Mouse (Mus musculus): ENCODE data around the gene Zfp697. TPM values are rescaled to one million over a fixed set of nuclear protein-coding genes. Genes with fewer than 3 reads are reported as not detected.

Gene Zfp697
- polyA plus RNA-seq, 1 experiment = not detected

GRCm38 (mm10) chr3:98343235-98343634 is 39.0 kb upstream of the Zfp697 start:
- no peak for TF ChIP-seq GATA1 (IDR thresholded peaks at IDR 0.05; ENCODE audit: borderline replicate concordance, low read length)
- TF ChIP-seq FLI1 (IDR thresholded peaks at IDR 0.05; ENCODE audit: low read length) = no peak
- H3K27me3 ChIP-seq (replicated peaks) = peaks cover 17% of the 10 kb centered on the region
- H3K4me1 ChIP-seq = peaks cover 24% of the 10 kb centered on the region
- no peak overlapping the region for H3K4me3 ChIP-seq (replicated peaks)
- H3K36me3 ChIP-seq (replicated peaks; ENCODE audit: low read length) = no peaks in the 10 kb centered on the region
- 0 out of 2 replicates have a peak, but pooled peaks cover 8% of the 10 kb centered on the region for H3K9me3 ChIP-seq

GRCm38 (mm10) chr3:98348106-98348505 is 34.2 kb upstream of the Zfp697 start:
- H3K4me3 ChIP-seq (replicated peaks) = peak overlapping the region; percentile 73
- TF ChIP-seq GATA1 (IDR thresholded peaks at IDR 0.05; ENCODE audit: borderline replicate concordance, low read length) (no peak), FLI1 (IDR thresholded peaks at IDR 0.05; ENCODE audit: low read length) (no peak)
- H3K4me1 ChIP-seq = peaks cover 13% of the 10 kb centered on the region
- H3K27me3 ChIP-seq (replicated peaks) = peaks cover 23% of the 10 kb centered on the region
- H3K9me3 ChIP-seq = 0 out of 2 replicates have a peak, but pooled peaks cover 8% of the 10 kb centered on the region
- no peaks in the 10 kb centered on the region for H3K36me3 ChIP-seq (replicated peaks; ENCODE audit: low read length)

- TF ChIP-seq FLI1 (IDR thresholded peaks at IDR 0.05; ENCODE audit: low read length) (no peak), GATA1 (IDR thresholded peaks at IDR 0.05; ENCODE audit: borderline replicate concordance, low read length) (no peak)
- 0 out of 2 replicates have a peak, but pooled peaks cover 8% of the 10 kb centered on the region for H3K9me3 ChIP-seq
- H3K4me1 ChIP-seq = peaks cover 13% of the 10 kb centered on the region
- H3K27me3 ChIP-seq (replicated peaks) = peaks cover 27% of the 10 kb centered on the region
- H3K36me3 ChIP-seq (replicated peaks; ENCODE audit: low read length) = no peaks in the 10 kb centered on the region
- H3K4me3 ChIP-seq (replicated peaks) = peak overlapping the region; percentile 73
Measured at GRCm38 (mm10) chr3:98348705-98349104, 33.6 kb upstream of the Zfp697 start.

GRCm38 (mm10) chr3:98353892-98354291 is 28.4 kb upstream of the Zfp697 start:
- Histone ChIP-seq H3K27me3 (replicated peaks) (peaks cover 22% of the 10 kb centered on the region), H3K4me3 (replicated peaks) (no peak overlapping the region), H3K36me3 (replicated peaks; ENCODE audit: low read length) (no peaks in the 10 kb centered on the region), H3K4me1 (peaks cover 22% of the 10 kb centered on the region), H3K9me3 (no peaks in the 10 kb centered on the region)
- TF ChIP-seq GATA1 (IDR thresholded peaks at IDR 0.05; ENCODE audit: borderline replicate concordance, low read length) = no peak
- no peak for TF ChIP-seq FLI1 (IDR thresholded peaks at IDR 0.05; ENCODE audit: low read length)

- TF ChIP-seq GATA1 (IDR thresholded peaks at IDR 0.05; ENCODE audit: borderline replicate concordance, low read length) (no peak), FLI1 (IDR thresholded peaks at IDR 0.05; ENCODE audit: low read length) (no peak)
- H3K36me3 ChIP-seq (replicated peaks; ENCODE audit: low read length) = no peaks in the 10 kb centered on the region
- H3K9me3 ChIP-seq = no peaks in the 10 kb centered on the region
Measured at GRCm38 (mm10) chr3:98355344-98356025, 26.8 kb upstream of the Zfp697 start.

GRCm38 (mm10) chr3:98356026-98356365 is 26.3 kb upstream of the Zfp697 start:
- no peaks in the 10 kb centered on the region for H3K36me3 ChIP-seq (replicated peaks; ENCODE audit: low read length)
- no peak overlapping the region for H3K4me3 ChIP-seq (replicated peaks)
- peaks cover 22% of the 10 kb centered on the region for H3K4me1 ChIP-seq
- no peaks in the 10 kb centered on the region for H3K9me3 ChIP-seq
- TF ChIP-seq FLI1 (IDR thresholded peaks at IDR 0.05; ENCODE audit: low read length) = no peak
- TF ChIP-seq GATA1 (IDR thresholded peaks at IDR 0.05; ENCODE audit: borderline replicate concordance, low read length) = no peak
- peaks cover 18% of the 10 kb centered on the region for H3K27me3 ChIP-seq (replicated peaks)

More at GRCm38 (mm10) chr3:98355344-98356025, 26.8 kb upstream of the Zfp697 start:
- Histone ChIP-seq H3K4me3 (replicated peaks) (no peak overlapping the region), H3K27me3 (replicated peaks) (peaks cover 15% of the 10 kb centered on the region), H3K4me1 (peaks cover 22% of the 10 kb centered on the region)

GRCm38 (mm10) chr3:98356632-98357370 is 25.5 kb upstream of the Zfp697 start:
- Histone ChIP-seq H3K27me3 (replicated peaks) (peaks cover 14% of the 10 kb centered on the region), H3K4me1 (peaks cover 22% of the 10 kb centered on the region), H3K4me3 (replicated peaks) (peak overlapping the region; percentile 42), H3K36me3 (replicated peaks; ENCODE audit: low read length) (no peaks in the 10 kb centered on the region), H3K9me3 (no peaks in the 10 kb centered on the region)
- TF ChIP-seq GATA1 (IDR thresholded peaks at IDR 0.05; ENCODE audit: borderline replicate concordance, low read length) = no peak
- TF ChIP-seq FLI1 (IDR thresholded peaks at IDR 0.05; ENCODE audit: low read length) = no peak

- H3K4me1 ChIP-seq = no peaks in the 10 kb centered on the region
- H3K27me3 ChIP-seq (replicated peaks) = peaks cover 5% of the 10 kb centered on the region
- H3K9me3 ChIP-seq = no peaks in the 10 kb centered on the region
- H3K36me3 ChIP-seq (replicated peaks; ENCODE audit: low read length) = no peaks in the 10 kb centered on the region
- TF ChIP-seq FLI1 (IDR thresholded peaks at IDR 0.05; ENCODE audit: low read length) (no peak), GATA1 (IDR thresholded peaks at IDR 0.05; ENCODE audit: borderline replicate concordance, low read length) (no peak)
- H3K4me3 ChIP-seq (replicated peaks) = no peak overlapping the region
Measured at GRCm38 (mm10) chr3:98362753-98363152, 19.5 kb upstream of the Zfp697 start.

GRCm38 (mm10) chr3:98366086-98366485 is 16.2 kb upstream of the Zfp697 start:
- Histone ChIP-seq H3K9me3 (peaks cover under 1% of the 10 kb centered on the region; the same call in 1 of the 2 replicates), H3K27me3 (replicated peaks) (peaks cover 4% of the 10 kb centered on the region), H3K36me3 (replicated peaks; ENCODE audit: low read length) (no peaks in the 10 kb centered on the region), H3K4me1 (no peaks in the 10 kb centered on the region), H3K4me3 (replicated peaks) (no peak overlapping the region)
- TF ChIP-seq FLI1 (IDR thresholded peaks at IDR 0.05; ENCODE audit: low read length) (no peak), GATA1 (IDR thresholded peaks at IDR 0.05; ENCODE audit: borderline replicate concordance, low read length) (no peak)

- H3K36me3 ChIP-seq (replicated peaks; ENCODE audit: low read length) = no peaks in the 10 kb centered on the region
- no peaks in the 10 kb centered on the region for H3K4me1 ChIP-seq
- H3K9me3 ChIP-seq = peaks cover 5% of the 10 kb centered on the region; the same call in 1 of the 2 replicates
- H3K27me3 ChIP-seq (replicated peaks) = peaks cover 5% of the 10 kb centered on the region
- H3K4me3 ChIP-seq (replicated peaks) = no peak overlapping the region
- TF ChIP-seq FLI1 (IDR thresholded peaks at IDR 0.05; ENCODE audit: low read length) (no peak), GATA1 (IDR thresholded peaks at IDR 0.05; ENCODE audit: borderline replicate concordance, low read length) (no peak)
Measured at GRCm38 (mm10) chr3:98366823-98367222, 15.4 kb upstream of the Zfp697 start.

Measured in megakaryocyte, embryonic 14.5 days (primary cell).